ENCODE assay signal across 8 mouse cellular contexts in genomic region chr11:86684126-86685012, GRCm38 (mm10). TPM values are rescaled to one million over a fixed set of nuclear protein-coding genes. Genes with fewer than 3 reads are reported as not detected.
DNase-seq lines count a peak whose midpoint lies in the region; ATAC-seq and TF ChIP-seq lines count a peak whose summit lies in the region.

No protein-coding gene starts in this region.

- ATAC-seq in heart, embryonic 14.5 days (ENCODE audit: insufficient number of reproducible peaks, insufficient read depth, low FRiP score, low read depth) = no peak
- ATAC-seq in hindbrain, embryonic 13.5 days (ENCODE audit: low FRiP score) = no peak; the same call in 1 of the 2 replicates
- ATAC-seq in midbrain, embryonic 13.5 days = no peak

- peak overlapping the region; percentile 75 to 77 for H3K4me3 ChIP-seq in heart, embryonic 14.5 days (ENCODE audit: control insufficient read depth in 1 of 2, insufficient read depth in 1 of 2, low read depth in 1 of 2, low read length in 2 of 2)
- peak overlapping the region; percentile 75 for H3K4me3 ChIP-seq in bone marrow, adult 2 months (replicated peaks; ENCODE audit: control insufficient read depth, low read depth, low read length)
- peak overlapping the region; percentile 86 for H3K4me3 ChIP-seq in hindbrain, embryonic 13.5 days
- peak overlapping the region; percentile 72 for H3K4me3 ChIP-seq in midbrain, embryonic 13.5 days (replicated peaks)

- no peak for DNase-seq in heart, adult 18-20 months
- no peak for DNase-seq in right cerebral cortex, postnatal 4 days
- DNase-seq in cerebellum, adult 11 months = no peak
- DNase-seq in c-Kit-positive CD71-positive TER-119-positive erythroid progenitor cells, embryonic 14.5 days (ENCODE audit: low spot score) = no peak

- H3K27ac ChIP-seq in heart, embryonic 14.5 days (replicated peaks in 1 of 2; ENCODE audit: control insufficient read depth in 1 of 2, insufficient read depth in 1 of 2, low read depth in 2 of 2, low read length in 2 of 2) = peak overlapping the region; percentile 85 to 89
- H3K27ac ChIP-seq in bone marrow, adult 2 months (ENCODE audit: control insufficient read depth, insufficient read depth, low read depth, low read length, poor library complexity) = peak overlapping the region; percentile 94
- H3K27ac ChIP-seq in hindbrain, embryonic 13.5 days = peak overlapping the region; percentile 93
- peak overlapping the region; percentile 88 for H3K27ac ChIP-seq in midbrain, embryonic 13.5 days

- peaks cover 2 to 21% of the 10 kb centered on the region in 2 experiments for H3K4me1 ChIP-seq in heart, embryonic 14.5 days (ENCODE audit: control insufficient read depth in 2 of 2, insufficient read depth in 2 of 2, low read length in 2 of 2)
- no peaks in the 10 kb centered on the region; the same call in 1 of the 2 replicates for H3K4me1 ChIP-seq in bone marrow, adult 2 months (ENCODE audit: control insufficient read depth, insufficient read depth, low read length)
- H3K4me1 ChIP-seq in hindbrain, embryonic 13.5 days (replicated peaks) = peaks cover 39% of the 10 kb centered on the region
- peaks cover 41% of the 10 kb centered on the region for H3K4me1 ChIP-seq in midbrain, embryonic 13.5 days (replicated peaks)

- TF ChIP-seq CTCF in bone marrow, adult 2 months (IDR thresholded peaks at IDR 0.05; ENCODE audit: control insufficient read depth, insufficient read depth, low read length) = no peak

- peaks cover 24% of the 10 kb centered on the region for H3K36me3 ChIP-seq in heart, embryonic 14.5 days (ENCODE audit: control insufficient read depth, insufficient read depth, low read length)
- H3K36me3 ChIP-seq in hindbrain, embryonic 13.5 days = peaks cover 9% of the 10 kb centered on the region
- peaks cover 3% of the 10 kb centered on the region for H3K36me3 ChIP-seq in midbrain, embryonic 13.5 days

- 8% methylated on average over 20 of the region's 20 CpGs for whole genome bisulfite sequencing in heart, embryonic 14.5 days
- WGBS in bone marrow, adult 2 months = 5% methylated on average over 20 of the region's 20 CpGs
- 10% methylated on average over 20 of the region's 20 CpGs for WGBS in hindbrain, embryonic 13.5 days
- 9% methylated on average over 20 of the region's 20 CpGs for WGBS in midbrain, embryonic 13.5 days

- H3K9me3 ChIP-seq in heart, embryonic 14.5 days (ENCODE audit: control insufficient read depth, low read length) = no peaks in the 10 kb centered on the region
- no peaks in the 10 kb centered on the region for H3K9me3 ChIP-seq in hindbrain, embryonic 13.5 days
- H3K9me3 ChIP-seq in midbrain, embryonic 13.5 days = no peaks in the 10 kb centered on the region

- TF ChIP-seq POLR2A in bone marrow, adult 2 months (IDR thresholded peaks at IDR 0.05; ENCODE audit: borderline replicate concordance, control insufficient read depth, low read depth, low read length) = no peak

- no peaks in the 10 kb centered on the region for H3K27me3 ChIP-seq in heart, embryonic 14.5 days (ENCODE audit: control insufficient read depth, insufficient read depth, low read length)
- no peaks in the 10 kb centered on the region for H3K27me3 ChIP-seq in hindbrain, embryonic 13.5 days
- no peaks in the 10 kb centered on the region for H3K27me3 ChIP-seq in midbrain, embryonic 13.5 days

- peak overlapping the region; percentile 68 for H3K4me2 ChIP-seq in heart, embryonic 14.5 days (ENCODE audit: low read length)
- H3K4me2 ChIP-seq in hindbrain, embryonic 13.5 days = peak overlapping the region; percentile 71
- peak overlapping the region; percentile 90 for H3K4me2 ChIP-seq in midbrain, embryonic 13.5 days (replicated peaks)

- H3K9ac ChIP-seq in heart, embryonic 14.5 days (ENCODE audit: low read length) = peak overlapping the region; percentile 88
- H3K9ac ChIP-seq in hindbrain, embryonic 13.5 days = peak overlapping the region; percentile 92
- H3K9ac ChIP-seq in midbrain, embryonic 13.5 days (replicated peaks) = peak overlapping the region; percentile 86

RNA-seq across cellular contexts. Expression of gene Ptrh2, which starts 0.6 kb away (rescaled TPM):
- polyA plus RNA-seq in heart, embryonic 14.5 days (2014; fragmentation: Nextera tagmentation; extraction: Ambion mirVana) = 21.5 and 22.3 TPM in 2 replicates
- total RNA-seq in heart, adult 18-20 months (2021) = 1 to 10 TPM; 6.8 to 7.0 TPM
- 12.2 and 14.3 TPM in 2 replicates for polyA plus RNA-seq in bone marrow, adult 2 months (2011; ENCODE audit: insufficient read depth, insufficient read length, low replicate concordance, missing spikeins)
- polyA plus RNA-seq in hindbrain, embryonic 13.5 days (2015; fragmentation: Nextera tagmentation; extraction: Ambion mirVana) = 32.9 and 34.3 TPM in 2 replicates
- polyA plus RNA-seq in midbrain, embryonic 13.5 days (2015; fragmentation: Nextera tagmentation; extraction: Ambion mirVana) = 37.4 and 38.5 TPM in 2 replicates

RNA-seq across cellular contexts. Expression of gene Vmp1, which starts 0.7 kb away (rescaled TPM):
- 98.5 and 101 TPM in 2 replicates for polyA plus RNA-seq in heart, embryonic 14.5 days (2014; fragmentation: Nextera tagmentation; extraction: Ambion mirVana)
- 10 to 100 TPM; 63.1 to 72.5 TPM for total RNA-seq in heart, adult 18-20 months (2021)
- polyA plus RNA-seq in bone marrow, adult 2 months (2011; ENCODE audit: insufficient read depth, insufficient read length, low replicate concordance, missing spikeins) = 65.9 and 88.4 TPM in 2 replicates
- 106 and 109 TPM in 2 replicates for polyA plus RNA-seq in hindbrain, embryonic 13.5 days (2015; fragmentation: Nextera tagmentation; extraction: Ambion mirVana)
- 93.5 and 102 TPM in 2 replicates for polyA plus RNA-seq in midbrain, embryonic 13.5 days (2015; fragmentation: Nextera tagmentation; extraction: Ambion mirVana)
